Mouse (Mus musculus) kidney, adult 11 months (tissue): ENCODE results near the gene Chchd5.
A peak's percentile ranks its signal among the peaks of the same experiment; 100 is the strongest.

Experiments
- DNase-seq: peaks from one replicate; pipeline ENCODE4 v3.0.0; 2022

The Chchd5 gene

GRCm38 (mm10) chr2:129129412-129129929, at the start of gene Chchd5:
Gene Chchd5 (plus strand): TSS chr2:129129700.
- peak; percentile 98 for DNase-seq

DNA sequence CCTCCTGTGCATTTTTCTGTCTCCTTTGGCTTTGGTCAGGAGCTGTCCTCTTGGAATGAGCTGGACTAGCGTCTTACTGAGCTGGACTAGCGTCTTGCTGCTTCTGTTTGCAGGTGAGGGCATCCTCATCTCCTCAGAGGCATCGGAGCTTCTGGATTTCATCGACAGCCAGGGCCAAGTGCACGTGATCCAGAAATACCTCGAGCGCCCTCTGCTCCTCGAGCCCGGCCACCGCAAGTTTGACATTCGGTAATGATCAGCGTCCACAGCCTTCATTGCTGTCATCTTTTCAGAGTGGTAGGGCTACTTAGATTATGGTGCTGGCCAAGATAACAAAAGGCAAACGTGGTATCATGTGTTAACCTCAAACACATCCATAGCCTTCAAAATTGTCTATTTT, 48.4 kb upstream of the Chchd5 start:
- no peak for DNase-seq

DNA sequence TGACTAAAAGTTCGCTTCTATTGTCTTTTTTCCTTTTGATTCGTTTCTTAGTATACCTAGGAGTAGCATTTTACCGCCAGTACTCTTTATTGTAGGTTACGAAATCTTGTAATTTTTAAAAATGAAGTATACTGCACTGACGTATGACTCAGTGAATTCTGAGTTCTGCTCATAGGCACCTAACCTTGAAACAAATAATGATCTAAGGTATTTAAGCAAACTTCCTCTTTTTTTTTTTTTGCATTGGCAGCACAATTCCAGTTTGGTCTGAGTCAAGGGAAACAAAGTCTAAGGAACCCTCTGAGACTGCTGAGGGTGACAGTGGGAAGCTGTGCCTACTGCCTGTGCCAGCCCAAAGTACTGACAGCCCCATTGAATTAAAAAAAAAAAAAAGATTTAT, 46.0 kb upstream of the Chchd5 start:
- DNase-seq: no peak

DNA sequence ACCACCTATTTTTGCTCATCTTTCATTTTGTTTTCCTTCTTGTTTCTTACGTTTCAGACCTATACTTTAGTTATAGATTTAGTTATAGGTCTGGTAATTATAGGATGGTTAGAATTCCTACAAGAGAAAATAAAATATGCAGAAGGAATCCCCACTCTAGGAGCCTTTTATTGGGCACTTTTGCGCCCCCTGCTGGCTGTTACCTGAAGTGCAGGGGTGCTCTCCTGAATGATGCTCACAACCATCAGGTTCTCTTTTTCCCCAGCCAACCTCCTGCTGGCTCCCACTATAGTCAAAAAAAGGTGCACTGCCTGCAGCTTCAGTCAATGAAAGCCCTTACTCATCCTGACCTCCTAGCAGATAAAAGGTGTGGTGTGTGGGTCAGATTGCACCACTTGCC, 44.5 kb upstream of the Chchd5 start:
- DNase-seq: no peak

DNA sequence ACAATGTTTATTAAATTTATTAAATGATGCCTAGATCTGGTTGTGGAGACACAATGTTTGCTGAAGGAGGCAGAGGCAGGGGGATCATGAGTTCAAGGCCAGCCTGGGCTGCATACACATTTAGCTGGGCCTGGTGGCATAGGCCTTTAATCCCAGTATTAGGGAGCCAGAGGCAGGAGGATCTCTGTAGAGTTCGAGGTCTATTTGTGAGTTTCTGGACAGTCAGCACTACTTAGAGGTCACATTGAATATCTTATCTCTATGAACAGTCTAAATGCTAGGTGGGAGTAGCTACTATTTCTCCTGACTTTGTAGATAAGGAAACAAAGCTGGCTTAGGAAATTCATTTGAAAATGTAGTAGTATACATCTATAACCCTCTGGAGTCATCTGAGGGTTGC, 42.0 kb upstream of the Chchd5 start:
- no peak for DNase-seq

- no peak for DNase-seq
These were observed 39.1 kb upstream of the Chchd5 start for GRCm38 (mm10) chr2:129090370-129090769.

GRCm38 (mm10) chr2:129092810-129093209, 36.7 kb upstream of the Chchd5 start:
- DNase-seq: no peak

- DNase-seq: peak; percentile 60
These were observed 35.4 kb upstream of the Chchd5 start for GRCm38 (mm10) chr2:129093926-129094724.

DNA sequence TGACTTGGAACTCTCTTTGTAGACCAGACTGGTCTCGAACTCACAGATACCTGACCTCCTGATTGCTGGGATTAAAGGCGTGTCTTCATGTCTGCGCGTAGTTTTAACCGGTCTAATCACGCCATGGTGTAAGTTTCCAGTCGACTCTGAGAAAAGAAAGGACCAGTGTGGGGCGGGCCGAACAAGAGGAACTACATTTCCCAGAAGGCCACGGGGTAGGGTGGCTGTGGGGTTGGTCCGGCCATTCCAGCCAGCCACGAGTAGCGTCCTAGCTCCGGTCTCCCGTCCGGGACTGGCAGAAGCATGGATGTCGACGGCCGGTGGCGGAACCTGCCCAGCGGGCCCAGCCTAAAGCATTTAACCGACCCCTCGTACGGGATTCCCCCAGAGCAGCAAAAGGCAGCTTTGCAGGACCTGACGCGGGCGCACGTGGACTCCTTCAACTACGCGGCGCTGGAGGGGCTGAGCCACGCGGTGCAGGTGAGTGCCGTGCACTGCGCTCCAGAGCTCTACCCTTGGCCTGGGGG, 28.7 kb upstream of the Chchd5 start, which contains the start of gene Polr1b:
Polr1b (plus strand) TSS at position 212 of the 527 bp plus-strand sequence.
- DNase-seq: peak; percentile 95

GRCm38 (mm10) chr2:129112924-129113323, 16.6 kb upstream of the Chchd5 start:
- no peak for DNase-seq

GRCm38 (mm10) chr2:129115706-129116367, 13.7 kb upstream of the Chchd5 start:
- DNase-seq: peak; percentile 71

GRCm38 (mm10) chr2:129116368-129116739, 13.1 kb upstream of the Chchd5 start:
- peak; percentile 78 for DNase-seq

GRCm38 (mm10) chr2:129118061-129118460, 11.4 kb upstream of the Chchd5 start:
- no peak for DNase-seq

DNA sequence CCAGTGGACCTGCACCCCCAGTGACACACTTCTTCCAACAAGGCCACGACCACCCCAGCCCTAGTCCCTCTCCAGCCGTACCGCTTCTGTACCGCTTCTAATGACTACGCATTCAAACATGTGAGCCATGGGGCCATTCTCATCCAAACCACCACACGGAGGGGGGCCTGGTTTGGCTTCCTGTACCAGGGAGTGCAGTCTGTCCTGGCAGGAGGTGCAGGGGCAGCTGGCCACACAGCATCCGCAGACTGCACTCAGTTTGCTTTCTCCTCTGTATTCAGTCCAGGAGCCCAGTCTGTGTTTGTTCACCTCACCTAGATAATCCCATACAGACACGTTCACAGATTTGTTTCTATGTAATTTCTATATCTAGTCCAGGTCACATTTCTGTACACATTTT, 7.5 kb upstream of the Chchd5 start:
- DNase-seq: no peak

- peak; percentile 17 for DNase-seq
These were observed 566 bp downstream of the Chchd5 start for GRCm38 (mm10) chr2:129129987-129130545.

GRCm38 (mm10) chr2:129130776-129131175, 1.3 kb downstream of the Chchd5 start:
- no peak for DNase-seq

- DNase-seq: no peak
These were observed 2.7 kb downstream of the Chchd5 start for GRCm38 (mm10) chr2:129132231-129132630.

DNA sequence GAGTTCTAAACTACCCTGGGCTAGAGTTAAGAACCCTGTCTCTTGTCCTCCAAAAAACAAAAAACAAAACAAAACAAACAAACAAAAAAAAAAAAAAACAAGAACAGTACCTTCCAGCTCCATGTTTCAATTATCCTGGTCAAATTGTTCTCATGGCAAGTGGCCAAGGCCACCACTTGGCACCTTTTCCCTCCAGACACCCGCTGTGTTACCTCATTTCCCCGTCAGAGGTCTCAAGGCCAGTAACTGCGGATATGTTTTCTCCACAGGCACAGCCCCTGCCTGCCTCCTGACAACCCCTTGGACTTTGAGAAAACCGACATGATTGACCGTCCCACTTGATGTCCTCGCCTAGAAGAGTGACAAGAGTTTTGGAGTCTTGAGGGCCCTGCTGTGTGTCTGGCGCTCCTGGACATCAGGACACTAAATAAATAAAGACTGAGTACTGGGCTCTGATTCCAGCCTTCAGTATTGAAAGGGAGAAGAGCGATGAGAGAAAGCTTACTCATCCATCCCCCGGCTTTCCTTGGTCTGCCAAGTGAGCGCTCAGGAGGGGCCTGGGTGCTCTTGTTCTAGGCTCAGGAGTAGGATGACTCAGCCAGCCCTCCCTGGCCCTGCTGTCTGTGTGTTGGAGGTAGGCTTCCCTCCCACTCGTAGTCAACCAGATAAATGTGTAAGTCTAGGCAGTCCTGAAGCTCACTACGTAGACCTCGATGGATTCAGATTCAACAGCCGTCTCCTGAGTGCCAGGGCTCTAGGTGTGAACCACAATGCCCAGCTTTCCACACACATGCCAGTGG, 3.7 kb downstream of the Chchd5 start:
- no peak for DNase-seq

DNA sequence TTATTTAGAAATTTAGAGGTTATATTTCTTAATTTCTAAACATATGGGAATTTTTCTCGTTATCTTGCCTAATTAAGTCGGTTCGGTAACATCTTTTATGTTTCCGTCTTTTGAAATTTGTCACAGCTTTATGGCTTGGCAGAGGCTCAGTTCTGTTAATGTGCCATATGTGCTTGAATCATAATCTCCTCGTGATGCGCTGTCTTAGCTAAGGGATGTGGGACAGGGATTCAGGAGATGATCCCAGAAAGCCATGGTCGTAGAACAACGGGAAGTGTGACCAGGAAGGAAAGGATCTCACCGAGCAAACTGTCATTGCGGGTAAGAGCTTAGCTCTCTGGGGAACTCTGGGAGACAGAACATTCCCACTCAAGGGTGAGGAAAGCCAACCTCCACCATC, 10.4 kb downstream of the Chchd5 start:
- DNase-seq: no peak

GRCm38 (mm10) chr2:129148836-129149235, 19.3 kb downstream of the Chchd5 start:
- DNase-seq: no peak

DNA sequence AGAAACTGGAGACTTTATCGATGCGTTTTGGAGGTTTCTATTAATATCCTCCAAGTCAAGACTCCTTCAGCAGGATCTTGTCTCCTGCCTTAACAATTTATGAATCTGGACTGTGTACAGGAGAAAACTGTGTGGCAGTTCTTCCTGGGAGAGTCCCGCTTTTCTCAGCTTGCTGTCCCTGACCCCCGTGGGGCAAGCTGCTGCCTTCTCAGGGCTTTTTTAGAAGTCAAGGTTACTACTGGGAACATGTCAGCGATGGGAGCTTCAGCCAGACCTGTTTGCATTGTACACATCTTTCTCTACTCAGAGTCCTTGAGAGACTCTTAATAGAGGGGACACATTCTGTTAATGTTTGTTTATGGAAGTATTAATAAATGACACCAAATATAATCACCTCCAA, 20.9 kb downstream of the Chchd5 start:
- no peak for DNase-seq

DNA sequence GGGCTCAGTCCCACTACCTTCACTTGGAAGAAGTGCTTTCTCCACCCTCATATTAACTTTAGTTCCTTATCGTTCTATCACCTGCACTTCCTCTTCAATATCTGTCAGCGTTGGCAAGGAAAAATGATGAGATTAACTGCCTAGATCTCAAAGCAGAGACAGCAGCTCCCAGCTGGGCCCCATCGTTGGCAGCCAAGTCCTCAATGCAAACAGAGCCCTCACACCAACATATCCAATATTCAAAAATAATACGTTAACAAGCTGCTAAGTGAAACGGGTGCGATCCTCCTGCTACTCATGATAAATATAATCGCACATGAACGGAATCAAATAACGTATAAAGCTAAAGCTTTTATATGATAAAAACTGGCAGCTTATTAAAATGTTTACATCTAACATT, 21.6 kb downstream of the Chchd5 start:
- DNase-seq: no peak

DNA sequence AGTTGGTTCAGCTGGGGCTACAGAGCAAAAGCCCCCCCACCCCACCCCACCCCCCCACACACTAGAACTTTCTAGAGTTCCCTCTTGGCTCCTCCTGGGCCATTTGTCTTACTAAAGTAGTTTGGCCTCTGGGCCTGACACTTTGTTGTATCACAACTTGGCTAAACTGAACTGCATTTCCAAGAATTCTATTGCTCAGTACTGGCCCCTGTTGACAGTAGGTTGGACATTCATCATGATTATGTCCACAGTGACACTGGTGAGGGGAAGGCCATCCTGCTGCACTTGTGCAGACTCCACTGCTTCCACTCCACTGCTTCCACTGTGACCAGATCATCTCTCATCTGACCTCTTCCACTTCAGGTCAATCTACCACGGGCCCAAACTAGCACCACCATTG, 23.3 kb downstream of the Chchd5 start:
- no peak for DNase-seq
